Mouse (Mus musculus) yolk sac, embryonic 10.5 days (tissue): Measurements from ENCODE around the gene Tmem253.

Source experiments
- DNase-seq: peaks from one replicate; pipeline ENCODE4 v3.0.0-alpha.2; 2017; ENCODE audit warnings: low spot score

Tmem253 gene

GRCm38 (mm10) chr14:52008321-52009203 lies 6.9 kb upstream of the Tmem253 start:
- peak; percentile 81 for DNase-seq

GRCm38 (mm10) chr14:52009361-52009760 lies 6.1 kb upstream of the Tmem253 start:
- no peak for DNase-seq

- DNase-seq = no peak
These were observed 5.6 kb upstream of the Tmem253 start for GRCm38 (mm10) chr14:52009841-52010240.

GRCm38 (mm10) chr14:52010446-52011111 lies 4.9 kb upstream of the Tmem253 start:
- DNase-seq = peak; percentile 73

- no peak for DNase-seq
These were observed 3.8 kb upstream of the Tmem253 start for GRCm38 (mm10) chr14:52011683-52012082.

- DNase-seq = no peak
These were observed 3.4 kb upstream of the Tmem253 start for GRCm38 (mm10) chr14:52012085-52012484.

GRCm38 (mm10) chr14:52012553-52012952 lies 2.9 kb upstream of the Tmem253 start:
- no peak for DNase-seq

- DNase-seq = no peak
These were observed 2.3 kb upstream of the Tmem253 start for GRCm38 (mm10) chr14:52013021-52013610.

- DNase-seq = peak; percentile 47
These were observed 1.7 kb upstream of the Tmem253 start for GRCm38 (mm10) chr14:52013771-52014219.

GRCm38 (mm10) chr14:52014271-52014760 lies 1.1 kb upstream of the Tmem253 start:
- peak; percentile 18 for DNase-seq

- DNase-seq = peak; percentile 88
These were observed 622 bp upstream of the Tmem253 start for GRCm38 (mm10) chr14:52014761-52015311.

GRCm38 (mm10) chr14:52016625-52017405 lies 1.4 kb downstream of the Tmem253 start:
- DNase-seq = peak; percentile 75

- DNase-seq = no peak
These were observed 2.2 kb downstream of the Tmem253 start for GRCm38 (mm10) chr14:52017662-52018061.

- DNase-seq = peak; percentile 25
These were observed 3.0 kb downstream of the Tmem253 start for GRCm38 (mm10) chr14:52018248-52019050.

- DNase-seq = no peak
These were observed 3.7 kb downstream of the Tmem253 start for GRCm38 (mm10) chr14:52019051-52019589.

GRCm38 (mm10) chr14:52019590-52020340 lies 4.3 kb downstream of the Tmem253 start:
- DNase-seq = peak; percentile 99

- peak; percentile 86 for DNase-seq
These were observed 5.2 kb downstream of the Tmem253 start, which contains the start of gene Zfp219 for GRCm38 (mm10) chr14:52020486-52021137. TSS of gene Zfp219 (minus strand) at chr14:52020733.

GRCm38 (mm10) chr14:52021138-52021529 lies 5.7 kb downstream of the Tmem253 start:
- no peak for DNase-seq
